Mouse (Mus musculus): ENCODE data around the gene Hoxb6. TPM values are rescaled to one million over a fixed set of nuclear protein-coding genes. Genes with fewer than 3 reads are reported as not detected.

Hoxb6 gene
- total and polyA plus RNA-seq, 3 experiments = 0.53 to 1.1 TPM; not detected in 1

GRCm38 (mm10) chr11:96299781-96300180, 7.5 kb downstream of the Hoxb6 start:
- Histone ChIP-seq H3K4me3 (replicated peaks in 1 of 3; ENCODE audit: low read depth in 2 of 3, low read length in 2 of 3, poor library complexity in 1 of 3) (no peak overlapping the region), H3K9me3 (replicated peaks; ENCODE audit: low read length) (peaks cover 33% of the 10 kb centered on the region), H3K79me2 (replicated peaks; ENCODE audit: control insufficient read depth, extremely low read depth, insufficient read depth, poor library complexity, severe bottlenecking) (no peaks in the 10 kb centered on the region), H3K4me1 (ENCODE audit: control insufficient read depth in 1 of 2, insufficient read depth in 2 of 2) (peaks cover 0 to 18% of the 10 kb centered on the region in 2 experiments; a peak in 2 of 4 replicates), H3K27ac (ENCODE audit: insufficient read depth, low read depth) (no peak overlapping the region), H3K27me3 (replicated peaks) (peaks cover 70% of the 10 kb centered on the region), H3K9ac (ENCODE audit: insufficient read depth, low read depth) (no peak overlapping the region), H3K36me3 (replicated peaks in 1 of 2; ENCODE audit: control insufficient read depth in 1 of 2, insufficient read depth in 1 of 2, low read length in 1 of 2) (no peaks in the 10 kb centered on the region), H3K4me2 (ENCODE audit: insufficient read depth, low read depth, poor library complexity, severe bottlenecking) (no peak overlapping the region)
- dilution Hi-C loops (cut with MboI; ENCODE audit: extremely low pct_ligation_motif_present, extremely low pct_unique_long_range_greater_than_20kb, low sequenced_read_pairs) (no loop called here), in situ Hi-C loops (cut with MboI; ENCODE audit: low pct_ligation_motif_present, low pct_unique_long_range_greater_than_20kb, low sequenced_read_pairs) (loop anchor here (10.0 to 25.0 kb wide), 2 partner anchors 238 to 565 kb away; no protein-coding TSS in a partner anchor)
- TF ChIP-seq NELFE (IDR thresholded peaks at IDR 0.05; ENCODE audit: low read depth, low read length) (no peak), EP300 (IDR thresholded peaks at IDR 0.05; ENCODE audit: low read length) (no peak), NRF1 (IDR thresholded peaks at IDR 0.05; ENCODE audit: low read depth, low read length) (no peak), IRF4 (IDR thresholded peaks at IDR 0.05; ENCODE audit: low read depth, low read length) (no peak), SIN3A (IDR thresholded peaks at IDR 0.05; ENCODE audit: low read length) (no peak), SMC3 (IDR thresholded peaks at IDR 0.05; ENCODE audit: low read depth, low read length) (no peak), MYC (IDR thresholded peaks at IDR 0.05; ENCODE audit: low read depth, low read length) (no peak), KAT2A (IDR thresholded peaks at IDR 0.05; ENCODE audit: insufficient replicate concordance, low read length) (no peak), ZNF384 (IDR thresholded peaks at IDR 0.05; ENCODE audit: low read depth, low read length) (no peak)
- no peak for DNase-seq (ENCODE audit: extremely low read depth)

- TF ChIP-seq USF1 (IDR thresholded peaks at IDR 0.05; ENCODE audit: low read depth, low read length) = no peak
- no peak for TF ChIP-seq ZC3H11A (IDR thresholded peaks at IDR 0.05; ENCODE audit: low read depth, low read length)
- no peak for TF ChIP-seq BHLHE40 (IDR thresholded peaks at IDR 0.05; ENCODE audit: low read depth, low read length)
- TF ChIP-seq RCOR1 (conservative IDR thresholded peaks at IDR 0.05; ENCODE audit: low read depth, low read length) = no peak
- TF ChIP-seq CHD1 (IDR thresholded peaks at IDR 0.05; ENCODE audit: low read depth, low read length) = no peak
- no peak for TF ChIP-seq GABPA (IDR thresholded peaks at IDR 0.05; ENCODE audit: insufficient replicate concordance, low read depth, low read length)
- no peak for TF ChIP-seq IRF4 (IDR thresholded peaks at IDR 0.05; ENCODE audit: low read depth, low read length)
- TF ChIP-seq MAX (IDR thresholded peaks at IDR 0.05; ENCODE audit: low read length) = no peak
- TF ChIP-seq EP300 (IDR thresholded peaks at IDR 0.05; ENCODE audit: low read length) = no peak
- TF ChIP-seq MYC (IDR thresholded peaks at IDR 0.05; ENCODE audit: low read depth, low read length) = no peak
- TF ChIP-seq NELFE (IDR thresholded peaks at IDR 0.05; ENCODE audit: low read depth, low read length) = no peak
- no peak for TF ChIP-seq PAX5 (IDR thresholded peaks at IDR 0.05; ENCODE audit: low read length)
- Histone ChIP-seq H3K9me3 (replicated peaks; ENCODE audit: low read length) (peaks cover 33% of the 10 kb centered on the region), H3K27ac (ENCODE audit: insufficient read depth, low read depth) (no peak overlapping the region), H3K4me1 (ENCODE audit: control insufficient read depth in 1 of 2, insufficient read depth in 2 of 2) (peaks cover 0 to 11% of the 10 kb centered on the region in 2 experiments; a peak in 2 of 4 replicates), H3K4me3 (replicated peaks in 1 of 3; ENCODE audit: low read depth in 2 of 3, low read length in 2 of 3, poor library complexity in 1 of 3) (no peak overlapping the region), H3K36me3 (replicated peaks in 1 of 2; ENCODE audit: control insufficient read depth in 1 of 2, insufficient read depth in 1 of 2, low read length in 1 of 2) (no peaks in the 10 kb centered on the region), H3K79me2 (replicated peaks; ENCODE audit: control insufficient read depth, extremely low read depth, insufficient read depth, poor library complexity, severe bottlenecking) (no peaks in the 10 kb centered on the region), H3K27me3 (replicated peaks) (peaks cover 66% of the 10 kb centered on the region), H3K4me2 (ENCODE audit: insufficient read depth, low read depth, poor library complexity, severe bottlenecking) (no peak overlapping the region), H3K9ac (ENCODE audit: insufficient read depth, low read depth) (no peak overlapping the region)
- in situ Hi-C loops (cut with MboI; ENCODE audit: low pct_ligation_motif_present, low pct_unique_long_range_greater_than_20kb, low sequenced_read_pairs) (loop anchor here (25.0 kb wide), 1 partner anchor 237 kb away; no protein-coding TSS in a partner anchor), dilution Hi-C loops (cut with MboI; ENCODE audit: extremely low pct_ligation_motif_present, extremely low pct_unique_long_range_greater_than_20kb, low sequenced_read_pairs) (no loop called here)
- DNase-seq (ENCODE audit: extremely low read depth) = no peak
Observed at GRCm38 (mm10) chr11:96300354-96301063, 8.2 kb downstream of the Hoxb6 start.
